Mouse (Mus musculus) spleen, adult 2 months (tissue): Measurements from ENCODE around the gene Sumo1.

Source experiments
- CTCF ChIP-seq: fragments of 200-500 bp; IDR thresholded peaks from 2 replicates; pipeline ENCODE4 v1.5.1; 2011; ENCODE audit warnings: mild to moderate bottlenecking, inconsistent platforms; ENCODE audit not compliant: insufficient read depth, insufficient read length, insufficient replicate concordance; ENCODE audit errors: extremely low read depth
- POLR2A ChIP-seq: fragments of 200-500 bp; IDR thresholded peaks from 2 replicates; pipeline ENCODE4 v1.6.1; 2011; ENCODE audit warnings: low read depth, low read length, inconsistent platforms

GRCm38 (mm10) chr1:59580131-59580751 is 90.4 kb downstream of the Sumo1 start:
- TF ChIP-seq CTCF (no peak), POLR2A (no peak)
